Mouse (Mus musculus) left cerebral cortex, adult 11 months (tissue): ENCODE results near the gene Atp10a.
"Not testable (repeated sequence)": the region's sequence is repeated elsewhere in the genome, so short reads cannot be mapped to it uniquely, and the experiment has no call there.

Experiments used
- DNase-seq: peaks from one replicate; pipeline ENCODE4 v3.0.0; 2022; ENCODE audit warnings: low spot score

The Atp10a gene

GRCm38 (mm10) chr7:58787585-58787984, 131.6 kb downstream of the Atp10a start:
- no peak for DNase-seq

- DNase-seq, result no peak
Measured at GRCm38 (mm10) chr7:58788424-58789261, 132.7 kb downstream of the Atp10a start.

GRCm38 (mm10) chr7:58797281-58797680, 141.3 kb downstream of the Atp10a start:
- no peak for DNase-seq

- DNase-seq, result no peak
Measured at GRCm38 (mm10) chr7:58800916-58801315, 144.9 kb downstream of the Atp10a start.

- DNase-seq, result no peak
Measured at GRCm38 (mm10) chr7:58801791-58802190, 145.8 kb downstream of the Atp10a start.

GRCm38 (mm10) chr7:58822147-58822681, 166.2 kb downstream of the Atp10a start:
- no peak for DNase-seq

DNA sequence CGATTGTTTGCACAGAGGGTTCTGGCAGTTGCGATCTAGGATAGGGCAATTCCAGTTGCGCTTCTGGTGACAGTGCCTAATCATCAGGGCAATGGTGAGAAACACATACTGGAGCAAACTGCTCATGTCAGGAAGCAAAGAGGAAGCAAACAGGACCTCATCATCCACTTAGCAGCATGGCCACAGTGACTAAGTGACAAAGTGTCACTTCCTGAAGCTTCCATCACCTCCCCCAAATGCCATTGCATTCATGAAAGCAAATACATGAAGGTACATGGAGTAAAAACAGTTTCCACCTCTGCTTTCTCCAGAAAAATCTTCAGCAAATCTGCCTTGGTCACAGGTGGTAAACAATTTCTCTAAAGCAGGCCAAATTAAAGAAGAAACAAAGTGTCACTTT, 168.7 kb downstream of the Atp10a start:
- DNase-seq, result no peak

- DNase-seq, result no peak
Measured at GRCm38 (mm10) chr7:58829111-58829510, 173.1 kb downstream of the Atp10a start.

DNA sequence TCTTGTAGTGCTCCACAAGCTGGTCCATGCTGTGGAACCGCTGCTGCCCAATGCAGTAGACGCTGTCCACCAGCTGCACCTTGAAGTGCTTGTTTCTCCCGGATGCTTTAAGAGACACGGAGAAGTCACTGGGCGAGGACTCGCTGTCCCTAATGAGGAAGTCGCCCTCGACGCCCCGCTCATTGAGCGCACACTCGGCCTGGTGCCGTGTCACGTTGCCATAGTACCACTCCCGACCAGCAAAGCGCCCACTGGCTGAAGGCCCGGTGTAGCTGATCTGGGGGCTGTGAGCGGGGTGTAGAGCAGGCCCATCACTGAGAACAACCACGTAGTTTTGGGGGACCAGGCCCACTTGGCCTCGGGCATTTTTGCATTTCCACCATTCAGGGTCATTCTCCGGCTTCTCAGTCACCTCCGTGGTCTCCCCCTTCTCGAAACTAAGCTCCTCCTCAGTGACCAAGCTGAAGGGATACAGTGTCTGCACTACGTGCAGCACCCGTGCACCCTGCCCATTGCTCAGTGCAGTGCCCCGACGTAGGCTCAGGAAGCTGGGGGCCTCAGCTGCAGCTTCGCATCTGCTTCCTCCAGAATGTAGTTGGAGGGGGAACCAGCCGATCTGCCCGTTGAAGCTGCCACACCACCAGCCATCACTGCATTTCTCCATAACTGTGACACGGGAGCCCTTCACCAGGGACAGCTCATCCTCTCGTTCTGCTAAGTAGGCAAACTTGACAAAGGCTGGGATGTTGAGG, 181.1 kb downstream of the Atp10a start:
- DNase-seq, result not testable (repeated sequence)

DNA sequence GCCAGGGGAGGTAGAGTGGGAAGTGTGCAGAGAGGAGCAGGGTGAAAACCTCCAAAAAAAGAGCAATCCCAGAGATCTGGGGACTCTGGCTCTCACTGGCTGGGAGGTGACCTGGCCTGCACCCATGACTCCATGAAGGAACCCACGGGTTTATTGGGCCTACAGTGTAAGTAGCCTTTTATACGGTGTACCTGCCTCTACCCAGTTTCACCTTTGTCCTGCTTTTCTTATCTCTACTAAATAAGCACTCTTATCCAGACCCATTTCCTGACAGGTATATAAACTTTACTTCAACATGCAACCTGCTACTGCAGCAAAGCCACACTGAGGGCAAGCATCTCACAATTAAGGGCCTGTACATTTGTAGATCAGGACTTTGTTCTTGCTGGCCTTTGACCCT, 184.4 kb downstream of the Atp10a start:
- no peak for DNase-seq

- no peak for DNase-seq
Measured at GRCm38 (mm10) chr7:58841066-58841465, 185.1 kb downstream of the Atp10a start.

DNA sequence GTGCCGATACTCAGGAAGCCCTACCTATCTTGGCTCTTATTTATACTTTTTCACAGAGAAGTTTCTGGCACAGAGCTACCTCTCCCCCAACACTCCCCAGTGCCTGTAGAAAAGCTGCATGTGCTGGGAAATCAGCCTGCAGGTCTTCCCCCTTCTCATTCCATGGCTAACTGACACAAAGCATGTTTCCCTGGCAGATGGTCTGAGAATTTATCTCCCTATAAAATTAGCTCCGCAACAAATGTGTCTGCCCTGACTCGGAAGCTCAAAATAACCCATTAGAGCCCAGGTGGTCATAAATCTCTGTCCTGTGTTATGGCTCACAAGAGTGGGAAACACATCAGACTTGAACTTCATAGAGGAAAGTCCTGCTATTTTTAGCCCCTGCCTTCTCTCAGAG, 186.9 kb downstream of the Atp10a start:
- no peak for DNase-seq

DNA sequence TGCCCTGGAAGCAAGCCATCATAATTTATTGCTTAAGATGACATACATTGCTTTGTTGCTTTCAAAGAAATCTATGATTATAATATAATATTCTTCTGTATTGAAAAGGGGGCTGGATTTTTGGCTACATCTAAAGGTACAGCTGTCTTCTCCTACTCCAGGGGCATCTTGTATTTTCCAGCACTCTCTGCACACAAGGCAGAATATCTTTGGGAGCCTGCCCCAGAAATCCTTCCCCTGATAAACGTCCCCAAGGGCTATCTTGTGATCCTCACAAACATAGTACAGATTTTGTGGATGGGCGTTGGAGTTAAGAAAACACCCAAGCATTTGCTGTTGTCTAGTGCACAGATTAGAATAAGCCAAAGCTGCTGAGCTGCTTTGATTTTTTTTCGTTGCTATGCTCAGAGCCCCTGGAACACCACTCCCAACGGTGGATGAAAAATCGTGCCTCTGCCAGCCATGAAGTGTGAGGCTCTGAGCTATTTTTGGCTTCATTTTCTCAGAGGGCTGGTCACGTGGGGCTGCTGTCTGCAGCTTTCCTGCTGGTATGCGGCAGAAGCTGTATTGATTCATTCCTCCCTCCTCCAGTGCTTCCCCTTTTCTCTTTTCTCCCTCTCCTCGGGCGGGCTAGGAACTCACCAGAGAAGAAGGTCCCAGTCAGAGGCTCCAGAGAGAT, 187.9 kb downstream of the Atp10a start:
- DNase-seq, result peak; percentile 87

DNA sequence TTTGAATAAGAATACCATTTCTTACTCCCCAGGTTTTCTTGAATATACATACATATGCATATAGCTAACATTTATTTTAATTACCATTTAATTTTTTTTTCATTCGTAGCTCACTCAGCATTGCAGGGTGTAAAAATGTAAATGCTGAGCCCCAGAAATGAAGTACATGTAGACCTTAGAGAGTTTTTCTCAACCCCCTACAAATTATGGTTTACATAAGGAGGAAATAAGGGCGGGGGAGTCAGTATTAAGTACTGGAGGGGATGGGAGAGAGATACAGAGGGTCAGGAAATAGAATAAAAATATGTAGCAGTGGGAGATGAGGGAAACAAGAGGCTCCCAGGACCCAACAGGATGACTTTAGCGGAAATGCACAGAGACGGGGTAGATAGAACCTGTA, 188.5 kb downstream of the Atp10a start:
- DNase-seq, result no peak

DNA sequence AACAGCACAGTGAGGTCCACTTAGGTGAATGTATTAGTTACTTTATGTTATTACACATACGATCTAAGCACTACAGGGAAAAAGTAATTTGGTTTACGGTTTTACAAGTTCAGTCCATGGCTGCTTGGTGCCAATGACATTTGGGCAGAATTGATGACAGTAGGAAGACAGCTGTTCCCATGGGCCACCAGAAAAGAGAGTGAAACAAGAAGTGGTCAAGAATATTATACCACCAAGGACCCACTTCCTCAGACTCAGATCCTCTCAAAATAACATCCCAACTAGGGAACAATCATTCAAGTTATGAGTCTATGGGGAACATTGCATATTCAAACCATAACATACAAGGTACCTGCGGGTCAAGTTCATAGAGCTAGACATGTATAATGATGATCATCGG, 203.0 kb downstream of the Atp10a start:
- DNase-seq, result no peak

GRCm38 (mm10) chr7:58863174-58863573, 207.2 kb downstream of the Atp10a start:
- no peak for DNase-seq

DNA sequence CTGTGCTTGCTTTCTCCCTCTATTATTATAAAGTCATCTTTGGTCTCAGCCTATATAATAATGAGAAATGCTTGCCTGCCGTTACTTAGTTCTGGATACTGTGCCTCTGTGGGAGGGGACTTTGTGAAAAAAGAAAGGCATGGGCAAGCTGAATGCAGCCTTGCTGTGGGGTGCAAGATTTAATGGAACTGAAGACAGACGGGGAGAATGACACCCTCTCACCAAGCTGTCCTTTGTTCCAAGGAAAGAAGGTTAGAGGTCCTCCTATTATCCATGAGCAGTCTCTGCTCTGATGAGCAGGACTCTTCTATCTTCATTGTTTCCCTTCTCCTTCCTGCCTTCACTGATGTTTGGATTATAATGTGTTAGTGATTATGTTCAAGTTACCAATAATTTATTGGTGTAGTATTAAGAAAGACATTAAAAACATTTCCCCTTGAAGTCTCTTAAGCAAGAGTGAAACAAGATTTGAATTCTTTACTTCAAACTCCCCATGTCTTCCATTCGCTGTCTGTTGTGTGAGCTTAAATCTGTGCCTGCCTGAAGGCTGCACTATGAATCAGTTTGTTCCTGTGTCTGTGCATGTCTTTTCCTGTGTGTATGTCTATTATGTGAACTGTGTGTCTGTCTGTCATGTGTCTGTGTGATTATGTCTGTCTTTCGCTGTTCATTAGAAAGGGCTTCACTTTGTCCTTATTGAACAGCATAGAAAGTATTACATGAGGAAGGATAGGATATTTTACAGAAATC, 211.1 kb downstream of the Atp10a start:
- DNase-seq, result no peak

DNA sequence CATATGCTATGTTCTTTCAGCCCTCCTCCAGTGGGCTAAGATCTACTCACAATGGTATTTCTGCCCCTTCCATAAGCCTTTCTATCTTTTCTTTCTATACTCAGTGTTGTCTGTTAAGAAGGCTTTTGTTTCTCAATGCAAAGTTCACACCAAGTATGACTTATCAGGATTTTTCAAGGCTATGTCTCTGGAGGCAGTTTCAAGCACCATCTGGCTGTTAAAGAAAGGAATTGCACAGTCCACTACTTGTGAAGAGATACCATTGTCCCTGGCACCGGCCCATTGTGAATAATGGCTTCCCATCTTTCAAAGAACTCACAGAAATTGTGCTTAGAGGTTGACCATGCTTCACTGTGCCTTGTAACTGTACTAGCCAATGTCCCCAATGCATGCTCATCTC, 214.7 kb downstream of the Atp10a start:
- no peak for DNase-seq

GRCm38 (mm10) chr7:58873676-58874075, 217.7 kb downstream of the Atp10a start:
- DNase-seq, result no peak
